Comparison of ENCODE assay signal across 7 mouse cellular contexts in genomic region chr1:11657341-11658060, GRCm38 (mm10).
DNase-seq lines count a peak whose midpoint lies in the region; ATAC-seq and TF ChIP-seq lines count a peak whose summit lies in the region.

No protein-coding gene starts in this region.

- peaks cover 8% of the 10 kb centered on the region for H3K9me3 ChIP-seq in embryonic facial prominence, embryonic 14.5 days (ENCODE audit: control insufficient read depth, low read length)
- no peaks in the 10 kb centered on the region for H3K9me3 ChIP-seq in intestine, embryonic 16.5 days (ENCODE audit: control insufficient read depth, low read length)

- no peak for DNase-seq in testis, postnatal 10 days (ENCODE audit: low spot score)
- peak; percentile 3 to 52 for DNase-seq in adrenal gland, postnatal 36 days
- DNase-seq in embryonic facial prominence, embryonic 14.5 days (ENCODE audit: low spot score) = peak; percentile 92
- DNase-seq in lung, postnatal 10 days = peak; percentile 63
- peak; percentile 45 for DNase-seq in splenic B cell, adult 2 months (ENCODE audit: low read depth, low spot score)

- no peak overlapping the region for H3K4me2 ChIP-seq in embryonic facial prominence, embryonic 14.5 days (ENCODE audit: low read depth, low read length)
- no peak overlapping the region for H3K4me2 ChIP-seq in intestine, embryonic 16.5 days (ENCODE audit: low read depth, low read length)

- no peak overlapping the region for H3K27ac ChIP-seq in testis, adult 2 months (ENCODE audit: control insufficient read depth, insufficient read depth, low read depth, low read length)
- no peak overlapping the region for H3K27ac ChIP-seq in embryonic facial prominence, embryonic 14.5 days (replicated peaks; ENCODE audit: low read depth, low read length)
- no peak overlapping the region for H3K27ac ChIP-seq in intestine, embryonic 16.5 days (ENCODE audit: low read length)

- peak; percentile 14; the same call in 1 of the 2 replicates for TF ChIP-seq CTCF in testis, adult 2 months (IDR thresholded peaks at IDR 0.05; ENCODE audit: control insufficient read depth, insufficient read depth, insufficient replicate concordance, low read depth, low read length)

- no peaks in the 10 kb centered on the region for H3K27me3 ChIP-seq in testis, adult 2 months (ENCODE audit: control insufficient read depth, insufficient read depth, low read length)
- H3K27me3 ChIP-seq in embryonic facial prominence, embryonic 14.5 days (replicated peaks; ENCODE audit: control insufficient read depth, insufficient read depth, low read length) = no peaks in the 10 kb centered on the region
- no peaks in the 10 kb centered on the region for H3K27me3 ChIP-seq in intestine, embryonic 16.5 days (replicated peaks; ENCODE audit: control insufficient read depth, insufficient read depth, low read length)
- H3K27me3 ChIP-seq in splenic B cell, adult 2 months (ENCODE audit: control insufficient read depth, insufficient read depth, low read length, poor library complexity, severe bottlenecking) = no peaks in the 10 kb centered on the region

- no peak overlapping the region for H3K4me3 ChIP-seq in testis, adult 2 months (ENCODE audit: control insufficient read depth, low read depth, low read length)
- no peak overlapping the region for H3K4me3 ChIP-seq in embryonic facial prominence, embryonic 14.5 days (ENCODE audit: low read depth, low read length)
- no peak overlapping the region for H3K4me3 ChIP-seq in intestine, embryonic 16.5 days (ENCODE audit: low read length)

- no peak for TF ChIP-seq POLR2A in testis, adult 2 months (IDR thresholded peaks at IDR 0.05; ENCODE audit: control insufficient read depth, low read depth, low read length)

- ATAC-seq in embryonic facial prominence, embryonic 14.5 days (ENCODE audit: low read depth) = peak; percentile 78; the same call in 1 of the 2 replicates
- peak; percentile 52; the same call in 1 of the 2 replicates for ATAC-seq in intestine, embryonic 16.5 days

- 46% methylated on average over 2 of the region's 2 CpGs for WGBS in embryonic facial prominence, embryonic 14.5 days
- 59% methylated on average over 2 of the region's 2 CpGs for WGBS in intestine, embryonic 16.5 days

- no peaks in the 10 kb centered on the region for H3K4me1 ChIP-seq in testis, adult 2 months (ENCODE audit: control insufficient read depth, insufficient read depth, low read length)
- H3K4me1 ChIP-seq in embryonic facial prominence, embryonic 14.5 days (ENCODE audit: control insufficient read depth, insufficient read depth, low read length) = peaks cover under 1% of the 10 kb centered on the region; the same call in 1 of the 2 replicates
- H3K4me1 ChIP-seq in intestine, embryonic 16.5 days (ENCODE audit: control insufficient read depth, insufficient read depth, low read length) = peaks cover 4% of the 10 kb centered on the region; the same call in 1 of the 2 replicates

- H3K36me3 ChIP-seq in testis, adult 2 months (ENCODE audit: control insufficient read depth, insufficient read depth, low read length) = no peaks in the 10 kb centered on the region
- no peaks in the 10 kb centered on the region for H3K36me3 ChIP-seq in embryonic facial prominence, embryonic 14.5 days (ENCODE audit: control insufficient read depth, insufficient read depth, low read length)
- no peaks in the 10 kb centered on the region for H3K36me3 ChIP-seq in intestine, embryonic 16.5 days (ENCODE audit: control insufficient read depth, insufficient read depth, low read length)
- no peaks in the 10 kb centered on the region for H3K36me3 ChIP-seq in splenic B cell, adult 2 months (ENCODE audit: control insufficient read depth, insufficient read depth, low read length, poor library complexity, severe bottlenecking)

- H3K9ac ChIP-seq in embryonic facial prominence, embryonic 14.5 days (ENCODE audit: low read depth, low read length) = no peak overlapping the region
- H3K9ac ChIP-seq in intestine, embryonic 16.5 days (ENCODE audit: low read depth, low read length) = no peak overlapping the region
